In the genomic region with DNA sequence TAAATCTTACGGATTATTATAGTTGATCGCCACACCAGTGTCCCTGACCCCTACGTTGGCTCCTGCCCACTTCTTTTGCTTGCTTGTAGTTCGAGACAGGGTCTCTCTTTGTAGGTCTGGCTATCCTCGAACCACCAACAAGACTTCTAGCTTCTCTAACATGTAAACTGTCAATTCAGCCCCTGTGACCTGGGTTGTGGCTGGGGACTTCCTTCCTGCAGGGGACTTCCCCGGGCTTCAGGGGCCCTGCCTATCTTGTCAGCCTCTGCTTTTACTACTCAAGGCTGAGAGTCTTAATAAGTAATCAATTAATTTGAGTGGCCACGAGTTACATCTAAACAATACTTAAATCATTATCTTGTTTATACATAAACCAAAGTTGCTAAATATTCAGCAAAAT, we compare ENCODE assay signal across 11 mouse cellular contexts.
A peak's percentile ranks its signal among the peaks of the same experiment; 100 is the strongest.
DNase-seq lines count a peak whose midpoint lies in the region; ATAC-seq lines count a peak whose summit lies in the region.
"Had no signal": no experiment of that assay in that cellular context is flagged by ENCODE, and none has a peak within 500 bp of the region (broad histone marks: within the 10 kb centered on the region; RNA-seq: fewer than 3 reads in every experiment).

No protein-coding gene starts in this region.

- no peak for DNase-seq in heart, adult 9 months (ENCODE audit: low spot score in 2 of 2)
- DNase-seq in spleen, adult 12 weeks (ENCODE audit: low spot score) = peak; percentile 34
- DNase-seq in right cerebral cortex, adult 18-20 months = no peak
- no peak for DNase-seq in lung, postnatal 10 days
- DNase-seq in ovary, postnatal 14 days (ENCODE audit: low spot score) = no peak
- DNase-seq: adrenal gland, postnatal 36 days; forebrain, postnatal 0 days had no signal

- peaks cover 31 to 55% of the 10 kb centered on the region in 2 experiments for H3K4me1 ChIP-seq in heart, embryonic 14.5 days (ENCODE audit: control insufficient read depth in 2 of 2, insufficient read depth in 2 of 2, low read length in 2 of 2)

- no peaks in the 10 kb centered on the region for H3K27me3 ChIP-seq in heart, embryonic 14.5 days (ENCODE audit: control insufficient read depth, insufficient read depth, low read length)
- H3K27me3 ChIP-seq: midbrain, embryonic 15.5 days had no signal

- no peaks in the 10 kb centered on the region for H3K36me3 ChIP-seq in heart, embryonic 14.5 days (ENCODE audit: control insufficient read depth, insufficient read depth, low read length)
- H3K36me3 ChIP-seq: midbrain, embryonic 15.5 days had no signal

- 0 out of 2 replicates have a peak overlapping the region, but pooled peaks have one; percentile 12 for H3K4me2 ChIP-seq in heart, embryonic 14.5 days (ENCODE audit: low read length)
- H3K4me2 ChIP-seq: midbrain, embryonic 15.5 days had no signal

- H3K27ac ChIP-seq in heart, embryonic 14.5 days (replicated peaks in 1 of 2; ENCODE audit: control insufficient read depth in 1 of 2, insufficient read depth in 1 of 2, low read depth in 2 of 2, low read length in 2 of 2) = peak overlapping the region; percentile 68 to 74
- H3K27ac ChIP-seq: midbrain, embryonic 15.5 days had no signal

- ATAC-seq in heart, embryonic 14.5 days (ENCODE audit: insufficient number of reproducible peaks, insufficient read depth, low FRiP score, low read depth) = no peak
- peak; percentile 63 for ATAC-seq in CD4-positive, CD25-positive, alpha-beta regulatory T cell, adult 4 months
- ATAC-seq in inflammation-experienced regulatory T-cells, adult 6 months = peak; percentile 58
- ATAC-seq: forebrain, postnatal 0 days; midbrain, embryonic 15.5 days had no signal

- no peak overlapping the region for H3K4me3 ChIP-seq in heart, embryonic 14.5 days (ENCODE audit: control insufficient read depth in 1 of 2, insufficient read depth in 1 of 2, low read depth in 1 of 2, low read length in 2 of 2)
- H3K4me3 ChIP-seq: midbrain, embryonic 15.5 days had no signal

- WGBS in heart, embryonic 14.5 days = 70% methylated on average over 7 of the region's 7 CpGs

- H3K9me3 ChIP-seq in heart, embryonic 14.5 days (ENCODE audit: control insufficient read depth, low read length) = no peaks in the 10 kb centered on the region
- H3K9me3 ChIP-seq: midbrain, embryonic 15.5 days had no signal

- H3K9ac ChIP-seq in heart, embryonic 14.5 days (ENCODE audit: low read length) = no peak overlapping the region
- H3K9ac ChIP-seq: forebrain, postnatal 0 days; midbrain, embryonic 15.5 days had no signal
